Mouse (Mus musculus) midbrain, embryonic 12.5 days (tissue): ENCODE measurements around the gene Zfp82. TPM values are rescaled to one million over a fixed set of nuclear protein-coding genes. Genes with fewer than 3 reads are reported as not detected.
"Not testable (repeated sequence)": the region's sequence is repeated elsewhere in the genome, so short reads cannot be mapped to it uniquely, and the experiment has no call there.

ENCODE experiments used
- ATAC-seq: fragments of 200-750 bp; cut with Nextera tagmentation; 2 replicates; pipeline ENCODE4 v1.8.0; 2017; ENCODE audit warnings: low read depth, moderate TSS enrichment, moderate library complexity; ENCODE audit not compliant: low FRiP score
- H3K27ac ChIP-seq: fragments of 300-500 bp; sonication (generic); replicated peaks from 2 replicates; pipeline ENCODE4 v1.5.1; 2016; ENCODE audit warnings: mild to moderate bottlenecking
- H3K27me3 ChIP-seq: fragments of 300-500 bp; sonication (generic); 2 replicates; pipeline ENCODE4 v1.6.1; 2016; ENCODE audit warnings: mild to moderate bottlenecking
- H3K36me3 ChIP-seq: fragments of 300-500 bp; sonication (generic); 2 replicates; pipeline ENCODE4 v1.6.1; 2016
- H3K4me1 ChIP-seq: fragments of 300-500 bp; sonication (generic); 2 replicates; pipeline ENCODE4 v1.6.1; 2016
- H3K4me2 ChIP-seq: fragments of 300-500 bp; sonication (generic); replicated peaks from 2 replicates; pipeline ENCODE4 v1.6.1; 2016; ENCODE audit warnings: mild to moderate bottlenecking, moderate library complexity
- H3K4me3 ChIP-seq: fragments of 300-500 bp; sonication (generic); 2 replicates; pipeline ENCODE4 v1.5.1; 2016; ENCODE audit warnings: mild to moderate bottlenecking
- H3K9ac ChIP-seq: fragments of 300-500 bp; sonication (generic); replicated peaks from 2 replicates; pipeline ENCODE4 v1.6.1; 2016; ENCODE audit warnings: mild to moderate bottlenecking, moderate library complexity
- H3K9me3 ChIP-seq: fragments of 300-500 bp; sonication (generic); 2 replicates; pipeline ENCODE4 v1.6.1; 2016; ENCODE audit warnings: mild to moderate bottlenecking
- WGBS: fragments of 180-500 bp; shearing (Covaris S2); methylation state at CpG from one replicate; pipeline ENCODE4 v1.1.7; 2016; 5-methylcytosine and 5-hydroxymethylcytosine counted together
- polyA plus RNA-seq: library from polyadenylated mRNA; unstranded; fragments of >200 nt; fragmentation: Nextera tagmentation; extraction: Ambion mirVana; gene quantifications from 2 replicates; pipeline ENCODE4 v1.2.1, GENCODE M21; 2016

The Zfp82 gene
- 10.4 and 11.2 TPM in 2 replicates for polyA plus RNA-seq

DNA sequence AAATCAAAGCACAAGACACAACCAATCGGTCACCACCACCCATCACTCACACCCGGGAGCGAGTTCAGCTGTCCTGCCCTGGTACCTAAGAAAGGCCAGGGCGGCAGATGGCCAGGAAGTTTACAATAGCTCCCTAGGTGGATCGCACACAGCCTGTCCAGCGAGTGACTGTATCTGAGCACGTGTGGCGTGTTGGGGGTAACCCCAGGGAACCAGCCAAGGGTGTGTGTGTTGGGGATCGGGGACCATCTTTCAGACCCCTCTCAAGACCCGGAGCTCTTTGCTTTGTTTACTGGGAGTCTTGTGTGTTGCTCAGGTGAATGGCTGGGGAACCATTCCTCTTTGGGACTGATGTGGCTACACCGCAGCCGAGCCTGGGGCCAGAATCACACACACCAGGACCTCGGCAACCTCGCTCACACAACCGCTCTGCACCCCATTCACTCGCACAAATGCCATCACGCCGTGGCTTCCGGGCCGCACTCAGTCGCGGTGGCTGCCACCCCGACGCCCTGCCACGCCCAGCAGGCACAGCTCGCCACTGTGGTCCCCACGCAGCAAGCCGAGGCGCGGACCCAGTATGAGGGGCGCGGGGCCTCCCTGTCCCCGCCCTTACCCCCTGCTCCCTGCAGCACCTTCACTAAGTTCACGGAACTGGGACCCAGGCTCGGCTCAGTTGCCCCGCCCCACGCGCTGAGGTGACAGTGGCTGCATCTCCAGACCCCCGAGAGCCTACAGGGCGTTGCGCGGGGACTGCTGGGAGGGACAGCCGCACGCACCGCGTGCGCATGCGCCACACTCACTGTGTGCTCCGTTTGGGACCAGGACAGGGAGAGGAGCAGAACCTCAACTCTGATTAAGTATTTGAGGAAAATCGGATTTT, at the start of gene Zfp82:
Gene Zfp82, minus strand, starts transcription at position 755 of the 883 bp plus-strand sequence.
- Histone ChIP-seq H3K36me3 (peaks cover 23% of the 10 kb centered on the region), H3K4me1 (peaks cover 7% of the 10 kb centered on the region; the same call in 1 of the 2 replicates), H3K27me3 (no peaks in the 10 kb centered on the region), H3K27ac (peak within 1 kb of the TSS; percentile 77), H3K4me3 (peak within 1 kb of the TSS; percentile 81), H3K9ac (peak within 1 kb of the TSS; percentile 84), H3K4me2 (peak within 1 kb of the TSS; percentile 94), H3K9me3 (no peaks in the 10 kb centered on the region)
- WGBS, result under 1% methylated on average over 50 of the region's 50 CpGs
- ATAC-seq, result peak; percentile 93

DNA sequence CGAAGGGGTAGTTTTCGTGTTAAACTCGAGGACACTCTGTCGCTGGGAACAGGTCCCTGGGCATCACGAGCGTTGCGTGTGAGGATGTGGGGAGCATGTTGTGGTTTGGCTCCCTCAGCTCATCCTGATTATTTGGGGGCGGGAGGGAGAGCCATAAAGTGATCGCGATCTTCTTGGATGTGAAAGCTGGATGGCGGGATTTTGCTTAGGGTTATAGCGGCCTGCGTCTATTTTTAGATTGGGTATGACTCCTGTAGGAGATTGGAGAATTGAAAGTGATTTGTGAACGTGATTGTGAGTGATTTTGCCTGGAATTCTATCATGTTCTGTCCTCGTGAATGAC, 49.5 kb upstream of the Zfp82 start:
- Histone ChIP-seq H3K9me3 (no peaks in the 10 kb centered on the region), H3K4me2 (peak overlapping the region; percentile 79), H3K27ac (peak overlapping the region; percentile 76), H3K27me3 (no peaks in the 10 kb centered on the region), H3K4me1 (peaks cover 11% of the 10 kb centered on the region), H3K36me3 (peaks cover 11% of the 10 kb centered on the region), H3K9ac (peak overlapping the region; percentile 73), H3K4me3 (peak overlapping the region; percentile 66)
- ATAC-seq, result peak; percentile 60
- WGBS, result 13% methylated on average over 15 of the region's 15 CpGs

GRCm38 (mm10) chr7:30121308-30122187, 48.8 kb upstream of the Zfp82 start, which contains the start of gene Zfp382:
Gene Zfp382 (plus strand): TSS chr7:30121942.
- H3K9me3 ChIP-seq, result 0 out of 2 replicates have a peak, but pooled peaks cover under 1% of the 10 kb centered on the region
- H3K27ac ChIP-seq, result peak within 1 kb of the TSS; percentile 76
- peak within 1 kb of the TSS; percentile 73 for H3K9ac ChIP-seq
- H3K36me3 ChIP-seq, result peaks cover 6% of the 10 kb centered on the region
- H3K4me1 ChIP-seq, result peaks cover 11% of the 10 kb centered on the region
- H3K27me3 ChIP-seq, result no peaks in the 10 kb centered on the region
- WGBS, result under 1% methylated on average over 61 of the region's 61 CpGs
- H3K4me3 ChIP-seq, result peak within 1 kb of the TSS; percentile 66
- peak; percentile 97 for ATAC-seq
- peak within 1 kb of the TSS; percentile 79 for H3K4me2 ChIP-seq

- H3K4me3 ChIP-seq, H3K4me1 ChIP-seq, H3K4me2 ChIP-seq, H3K27me3 ChIP-seq, H3K27ac ChIP-seq, H3K36me3 ChIP-seq, ATAC-seq, H3K9ac ChIP-seq: not testable (repeated sequence)
- H3K9me3 ChIP-seq, result peaks cover 26% of the 10 kb centered on the region
- WGBS, result 95% methylated on average over 12 of the region's 12 CpGs
Observed at GRCm38 (mm10) chr7:30117935-30118334, 45.2 kb upstream of the Zfp82 start.

DNA sequence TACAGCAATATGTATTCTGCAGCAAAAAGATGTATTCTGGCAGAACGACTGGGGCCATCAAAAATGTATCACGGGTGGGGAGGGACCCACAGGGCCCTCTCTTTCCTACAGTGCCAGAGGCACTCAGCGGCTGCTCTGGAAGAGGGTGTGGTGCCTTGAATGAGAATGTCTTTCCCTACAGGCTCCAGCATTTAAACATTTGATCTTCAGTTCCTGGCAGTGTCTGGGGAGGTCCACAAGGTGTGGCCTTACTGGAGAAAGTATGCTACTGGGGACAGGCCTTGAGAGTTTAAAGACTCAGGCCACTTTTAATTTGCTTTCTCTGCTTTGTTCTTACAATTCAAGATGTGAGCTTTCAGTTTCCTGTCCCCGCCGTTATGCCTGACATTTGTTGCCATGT, 43.4 kb upstream of the Zfp82 start:
- no peak overlapping the region for H3K4me2 ChIP-seq
- no peak overlapping the region for H3K9ac ChIP-seq
- no peak overlapping the region for H3K27ac ChIP-seq
- no peaks in the 10 kb centered on the region for H3K27me3 ChIP-seq
- H3K4me3 ChIP-seq, result no peak overlapping the region
- WGBS, result 90% methylated on average over 5 of the region's 5 CpGs
- no peaks in the 10 kb centered on the region for H3K36me3 ChIP-seq
- no peaks in the 10 kb centered on the region; the same call in 1 of the 2 replicates for H3K4me1 ChIP-seq
- no peak for ATAC-seq
- peaks cover 26% of the 10 kb centered on the region for H3K9me3 ChIP-seq

- ATAC-seq, result no peak
- H3K27ac ChIP-seq, result no peak overlapping the region
- no peak overlapping the region for H3K9ac ChIP-seq
- no peaks in the 10 kb centered on the region for H3K27me3 ChIP-seq
- H3K36me3 ChIP-seq, result peaks cover 62% of the 10 kb centered on the region
- H3K9me3 ChIP-seq, result peaks cover 23% of the 10 kb centered on the region
- H3K4me1 ChIP-seq, result peaks cover 17% of the 10 kb centered on the region
- no peak overlapping the region for H3K4me2 ChIP-seq
- no peak overlapping the region for H3K4me3 ChIP-seq
- 97% methylated on average over 13 of the region's 13 CpGs for WGBS
Observed at GRCm38 (mm10) chr7:30099297-30099696, 26.6 kb upstream of the Zfp82 start.

DNA sequence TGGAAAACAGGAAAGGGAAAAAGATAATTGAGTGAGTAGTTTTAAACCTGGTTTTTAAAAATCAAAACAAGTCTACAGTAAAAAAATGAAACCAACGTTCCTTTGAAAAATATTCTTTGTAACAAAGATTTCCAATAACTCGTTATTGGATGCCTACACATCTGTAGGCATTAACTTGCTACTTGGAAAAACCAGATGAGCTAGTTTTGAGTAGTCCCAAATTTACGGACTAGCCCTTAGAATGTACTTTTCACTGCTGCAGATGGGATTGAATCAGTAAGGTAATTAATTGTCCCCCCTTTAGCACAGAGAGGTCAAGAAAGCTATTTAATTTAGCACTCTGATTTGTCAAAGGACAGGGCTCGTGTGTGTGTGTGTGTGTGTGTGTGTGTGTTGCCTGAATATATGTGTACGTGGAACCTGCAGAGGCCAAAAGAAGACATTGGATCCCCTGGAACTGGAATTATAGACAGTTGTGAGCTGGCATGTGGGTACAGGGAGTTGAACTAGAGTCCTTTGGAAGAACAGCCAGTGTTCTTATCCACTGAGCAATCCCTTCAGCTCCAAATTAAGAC, 22.9 kb upstream of the Zfp82 start:
- H3K36me3 ChIP-seq, result peaks cover 29% of the 10 kb centered on the region
- ATAC-seq, result no peak
- no peaks in the 10 kb centered on the region for H3K27me3 ChIP-seq
- H3K9ac ChIP-seq, result peak overlapping the region; percentile 83
- H3K4me1 ChIP-seq, result peaks cover 26% of the 10 kb centered on the region
- peak overlapping the region; percentile 97 for H3K27ac ChIP-seq
- H3K4me3 ChIP-seq, result peak overlapping the region; percentile 62
- whole genome bisulfite sequencing, result 10% methylated on average over 5 of the region's 5 CpGs
- 0 out of 2 replicates have a peak, but pooled peaks cover 3% of the 10 kb centered on the region for H3K9me3 ChIP-seq
- H3K4me2 ChIP-seq, result peak overlapping the region; percentile 75

- Histone ChIP-seq H3K4me1 (peaks cover 26% of the 10 kb centered on the region), H3K27ac (peak within 1 kb of the TSS; percentile 97), H3K27me3 (no peaks in the 10 kb centered on the region), H3K4me2 (peak within 1 kb of the TSS; percentile 75), H3K4me3 (peak within 1 kb of the TSS; percentile 62), H3K36me3 (peaks cover 21% of the 10 kb centered on the region), H3K9me3 (no peaks in the 10 kb centered on the region), H3K9ac (peak within 1 kb of the TSS; percentile 83)
- WGBS, result under 1% methylated on average over 26 of the region's 26 CpGs
- peak; percentile 74 for ATAC-seq
Observed at GRCm38 (mm10) chr7:30094646-30095429, 22.1 kb upstream of the Zfp82 start, which contains the start of gene Zfp260. Gene Zfp260 (plus strand): TSS chr7:30094777.

DNA sequence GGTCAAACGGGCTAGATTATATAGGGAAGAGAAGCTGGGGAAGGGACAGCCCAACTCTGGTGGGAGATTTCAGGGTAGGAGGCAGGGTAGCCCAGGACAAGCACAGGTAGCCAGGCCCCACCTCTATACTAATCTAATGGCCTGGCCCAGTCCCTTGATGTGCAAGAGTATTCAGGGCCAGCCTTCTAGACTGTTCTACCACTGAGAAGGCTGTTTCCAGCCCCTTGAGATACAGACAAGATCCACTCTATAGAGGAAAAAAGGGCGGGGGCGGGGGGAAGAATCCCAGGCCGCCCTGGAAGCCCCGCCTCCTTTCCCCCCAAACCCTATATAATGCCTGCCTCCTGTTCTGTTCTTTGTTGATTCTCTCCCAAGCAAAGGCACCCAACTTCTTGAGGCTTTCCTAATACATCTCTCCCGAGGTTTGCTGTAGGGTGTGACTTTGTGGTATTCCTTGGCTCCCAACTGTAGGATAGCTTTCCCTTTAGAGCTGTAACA, 21.3 kb upstream of the Zfp82 start:
- H3K27ac ChIP-seq, result no peak overlapping the region
- H3K9ac ChIP-seq, result 0 out of 2 replicates have a peak overlapping the region, but pooled peaks have one; percentile 83
- no peaks in the 10 kb centered on the region for H3K27me3 ChIP-seq
- H3K4me1 ChIP-seq, result peaks cover 32% of the 10 kb centered on the region
- 77% methylated on average over 6 of the region's 6 CpGs for WGBS
- H3K4me2 ChIP-seq, result peak overlapping the region; percentile 75
- no peak for ATAC-seq
- H3K36me3 ChIP-seq, result peaks cover 12% of the 10 kb centered on the region
- peak overlapping the region; percentile 62 for H3K4me3 ChIP-seq
- H3K9me3 ChIP-seq, result no peaks in the 10 kb centered on the region

- Histone ChIP-seq H3K9ac (no peak overlapping the region), H3K27ac (no peak overlapping the region), H3K27me3 (no peaks in the 10 kb centered on the region), H3K36me3 (peaks cover 3% of the 10 kb centered on the region; the same call in 1 of the 2 replicates), H3K4me1 (peaks cover 43% of the 10 kb centered on the region), H3K9me3 (no peaks in the 10 kb centered on the region), H3K4me2 (no peak overlapping the region), H3K4me3 (no peak overlapping the region)
- 87% methylated on average over 9 of the region's 9 CpGs for WGBS
- no peak for ATAC-seq
Observed at GRCm38 (mm10) chr7:30092666-30093065, 20.0 kb upstream of the Zfp82 start.
